Mouse (Mus musculus) granulocyte monocyte progenitor cell, adult 5-6 weeks (primary cell): ENCODE results near the gene Lrrc42. TPM values are rescaled to one million over a fixed set of nuclear protein-coding genes. Genes with fewer than 3 reads are reported as not detected.

Experiments used
- ATAC-seq: replicated peaks from 2 replicates; pipeline ENCODE4 v1.8.0; 2016; ENCODE audit warnings: mild to moderate bottlenecking, moderate TSS enrichment, inconsistent platforms; ENCODE audit not compliant: poor library complexity, severe bottlenecking
- total RNA-seq, 2 experiments: library from RNA; stranded (forward) in 1 of 2; stranded (reverse) in 1 of 2; fragments of 200-712, 200-1000 nt in 1 of 2; fragments of >200 nt in 1 of 2; fragmentation: Nextera tagmentation in 1 of 2; gene quantifications; 2 replicates each; pipeline ENCODE4 v1.2.3; 2014 to 2017

Gene Lrrc42
- 20.4 and 21.8 TPM in 2 replicates for total RNA-seq (2014; fragmentation: Nextera tagmentation)
- 2.5 and 4.7 TPM in 2 replicates for total RNA-seq (2017)

DNA sequence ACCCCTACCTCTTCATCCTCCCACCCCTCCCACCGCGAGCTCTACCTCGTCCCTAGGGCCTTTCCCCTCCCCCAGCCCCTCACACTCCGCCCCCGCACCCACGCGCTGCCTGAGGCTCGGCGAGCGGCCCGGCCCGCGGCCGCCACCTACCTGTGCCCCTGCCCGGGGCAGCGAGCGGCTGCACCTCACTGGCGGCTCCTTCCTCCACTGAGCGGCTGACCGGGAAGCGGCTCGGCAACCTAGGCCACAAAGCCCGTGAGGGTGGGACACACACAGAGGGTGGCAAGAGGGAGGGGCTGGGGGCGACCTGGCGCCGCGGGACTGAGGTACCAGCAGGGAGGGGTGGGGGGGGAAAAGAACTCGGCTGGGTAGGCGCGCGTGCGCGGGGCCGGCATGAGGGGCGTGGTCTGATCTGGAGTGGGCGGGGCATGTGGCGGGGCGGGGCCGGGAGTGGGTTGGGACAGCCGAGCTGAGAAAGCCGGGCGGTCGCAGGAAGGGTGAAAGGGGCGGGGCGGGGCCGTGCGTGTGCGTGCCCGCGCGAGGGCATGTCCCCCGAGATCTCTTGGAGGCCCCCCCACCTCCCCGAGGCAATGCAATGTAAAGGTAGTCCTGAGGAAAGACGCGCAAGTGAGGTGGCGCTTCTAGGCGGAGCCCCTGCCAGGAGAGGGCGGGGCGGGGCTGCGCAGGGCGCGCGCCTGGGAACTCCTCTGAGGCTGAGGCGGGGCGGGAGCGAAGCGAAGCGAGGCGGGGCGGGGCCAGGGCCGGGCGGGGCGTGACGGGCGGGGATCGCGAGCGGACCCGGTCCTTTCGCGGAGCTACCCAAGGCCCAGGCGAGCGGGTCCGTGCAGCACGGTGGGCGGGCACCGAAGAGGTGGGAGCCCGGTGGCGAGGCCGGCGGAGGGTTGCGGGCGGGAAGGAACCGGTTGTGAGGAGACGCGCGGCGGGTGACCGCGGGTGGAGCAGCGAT lies at the start of gene Lrrc42, which contains the start of gene Hspb11:
Lrrc42 (minus strand) TSS at position 408 of the 967 bp plus-strand sequence.
Hspb11 (plus strand) TSS at position 469 of the 967 bp plus-strand sequence.
- ATAC-seq: peak; percentile 91

DNA sequence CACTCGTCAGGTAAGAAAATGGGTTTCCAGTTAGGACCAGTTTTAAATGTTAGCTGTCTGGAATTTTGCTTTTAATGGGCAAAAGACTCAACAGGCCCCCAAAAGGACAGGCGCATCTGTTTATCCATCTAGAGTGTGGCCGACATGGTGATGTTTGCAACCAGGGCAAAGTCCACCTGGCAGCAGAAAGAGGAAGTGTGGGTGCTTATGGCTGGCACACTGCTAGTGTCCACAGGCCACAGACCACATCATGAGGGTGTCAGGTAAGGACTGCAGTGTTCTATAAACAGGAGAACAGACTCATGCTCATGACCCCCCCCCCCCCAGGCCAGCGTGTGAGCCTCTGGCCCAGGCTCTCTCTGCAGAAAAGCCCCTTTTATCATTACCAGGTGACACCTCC lies 49.5 kb upstream of the Lrrc42 start:
- ATAC-seq: peak; percentile 70

DNA sequence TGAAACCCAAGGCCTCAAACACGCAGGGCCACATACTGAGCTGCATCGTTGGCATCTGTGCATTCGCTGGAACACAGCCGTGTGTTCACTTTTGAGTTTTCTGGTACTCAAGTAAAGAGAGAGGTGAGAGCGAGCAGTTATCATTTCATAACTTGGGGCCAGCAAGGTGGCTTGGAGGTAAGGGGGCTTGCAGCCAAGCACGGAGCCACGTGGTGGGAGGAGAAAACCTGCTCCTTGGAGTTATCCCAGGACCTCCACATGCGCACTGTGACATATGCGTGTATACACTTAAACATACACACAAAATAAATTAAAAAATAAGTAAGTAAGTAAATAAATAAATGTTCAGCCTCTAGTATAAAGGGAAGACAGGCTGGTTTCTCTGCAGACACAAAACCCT lies 48.9 kb upstream of the Lrrc42 start:
- no peak for ATAC-seq

DNA sequence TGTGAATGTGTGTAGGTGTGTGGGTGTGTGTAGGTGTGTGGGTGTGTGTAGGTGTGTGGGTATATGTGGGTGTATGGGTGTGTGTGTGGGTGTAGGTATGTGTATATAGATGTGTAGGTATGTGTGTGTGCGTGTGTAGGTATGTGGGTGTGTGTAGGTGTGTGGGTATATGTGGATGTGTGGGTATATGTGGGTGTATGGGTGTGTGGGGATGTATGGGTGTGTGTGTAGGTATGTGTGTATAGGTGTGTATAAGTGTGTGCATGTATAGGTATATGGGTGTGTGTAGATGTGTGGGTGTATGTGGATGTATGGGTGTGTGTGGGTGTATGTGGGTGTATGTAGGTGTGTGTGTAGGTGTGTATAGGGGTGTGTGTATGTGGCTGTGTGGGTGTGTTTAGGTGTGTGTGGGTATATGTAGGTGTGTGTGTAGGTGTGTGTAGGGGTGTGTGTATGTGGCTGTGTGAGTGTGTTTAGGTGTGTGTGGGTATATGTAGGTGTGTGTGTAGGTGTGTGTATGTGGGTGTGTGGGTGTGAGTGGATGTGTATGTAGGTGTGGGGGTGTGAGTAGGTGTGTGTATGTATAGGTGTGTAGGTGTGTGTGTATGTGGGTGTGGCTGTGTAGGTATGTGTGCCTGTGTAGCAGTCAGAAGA lies 47.7 kb upstream of the Lrrc42 start:
- no peak for ATAC-seq

DNA sequence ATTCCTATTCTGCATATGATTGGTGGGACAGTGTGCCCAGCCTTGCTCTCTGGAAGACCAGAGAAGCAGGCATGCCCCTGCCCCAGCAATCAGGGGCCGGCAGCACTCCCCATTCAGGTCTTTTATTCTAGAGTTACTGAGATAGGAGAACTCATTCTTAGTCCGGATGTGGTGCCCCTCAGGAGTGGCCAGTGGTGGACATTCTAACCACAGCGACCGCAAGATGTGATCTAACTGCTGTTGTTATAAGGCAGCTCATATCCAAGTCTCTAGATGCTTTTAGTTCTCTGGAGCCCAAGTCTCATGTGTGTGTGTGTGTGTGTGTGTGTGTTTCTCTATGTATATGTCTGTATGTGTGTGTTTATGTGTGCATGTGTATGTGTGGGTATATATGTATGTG lies 47.0 kb upstream of the Lrrc42 start:
- peak; percentile 54 for ATAC-seq

DNA sequence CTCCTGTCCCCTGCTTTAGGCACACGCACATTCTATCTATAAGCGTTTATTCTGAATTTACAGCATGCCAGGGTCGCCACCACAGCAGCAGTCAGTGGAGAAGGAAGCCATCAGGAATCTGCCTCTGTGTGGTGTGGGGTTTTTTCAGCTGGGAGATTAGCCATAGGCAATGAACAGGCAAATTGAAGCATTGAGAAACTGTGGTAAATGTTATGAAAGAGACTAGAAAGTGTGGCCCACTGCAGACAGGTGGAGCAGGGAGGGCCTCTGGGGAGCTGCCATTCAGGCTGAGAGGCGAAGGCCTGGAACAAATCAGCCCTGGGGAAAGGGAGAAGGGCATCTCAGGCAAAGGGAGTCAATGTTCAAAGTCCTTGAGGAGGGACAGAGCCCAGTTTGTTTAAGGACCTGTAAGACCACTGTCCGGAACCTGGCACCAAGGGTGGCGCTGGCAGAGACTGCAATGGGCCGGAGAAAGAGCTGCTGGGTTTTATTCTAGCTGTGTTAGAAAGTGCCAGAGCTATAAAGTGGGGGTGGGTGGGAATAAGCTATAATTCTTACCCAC lies 46.5 kb upstream of the Lrrc42 start:
- peak; percentile 63 for ATAC-seq

DNA sequence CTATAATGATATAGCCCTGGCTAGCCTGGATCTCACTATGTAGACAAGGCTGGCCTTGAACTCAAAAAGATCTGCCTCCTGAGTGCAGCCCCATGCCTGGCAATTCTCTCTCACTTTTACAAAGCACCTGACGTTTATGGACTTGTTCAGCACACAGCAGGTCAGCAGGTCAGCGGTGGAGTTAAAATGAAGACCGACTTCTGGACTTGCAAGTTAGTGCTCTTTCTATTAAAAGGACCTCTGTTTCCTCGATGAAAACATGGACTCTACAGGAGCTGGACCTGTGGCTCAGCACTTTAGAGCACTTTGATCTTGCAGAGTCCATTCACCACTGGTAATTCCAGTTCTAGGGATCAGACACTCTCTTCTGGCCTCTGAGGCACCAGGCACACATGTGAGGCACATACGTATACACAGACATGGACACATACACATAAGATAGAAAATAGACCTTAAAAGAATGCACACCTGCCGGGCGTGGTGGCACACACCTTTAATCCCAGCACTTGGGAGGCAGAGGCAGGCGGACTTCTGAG lies 44.8 kb upstream of the Lrrc42 start:
- no peak for ATAC-seq

DNA sequence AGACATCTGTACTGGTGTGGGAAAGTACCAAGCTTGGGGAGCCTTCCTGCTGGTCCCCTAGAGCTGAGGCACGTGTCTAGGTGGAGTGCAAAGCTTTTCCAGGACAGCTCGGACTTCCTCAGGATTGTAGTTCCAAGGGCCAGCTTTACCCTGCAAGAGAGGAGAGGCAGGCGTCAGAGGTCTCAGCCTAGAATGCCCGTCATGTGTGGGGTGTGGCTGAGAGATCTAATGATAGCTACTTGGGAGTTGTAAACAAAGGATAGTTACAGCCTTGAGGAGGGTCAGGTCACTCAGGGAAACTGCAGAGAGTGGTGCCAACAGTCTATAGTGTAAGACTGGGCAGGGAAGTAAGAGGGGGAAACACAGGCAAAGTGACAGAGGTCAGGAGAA lies 38.9 kb upstream of the Lrrc42 start:
- ATAC-seq: no peak

DNA sequence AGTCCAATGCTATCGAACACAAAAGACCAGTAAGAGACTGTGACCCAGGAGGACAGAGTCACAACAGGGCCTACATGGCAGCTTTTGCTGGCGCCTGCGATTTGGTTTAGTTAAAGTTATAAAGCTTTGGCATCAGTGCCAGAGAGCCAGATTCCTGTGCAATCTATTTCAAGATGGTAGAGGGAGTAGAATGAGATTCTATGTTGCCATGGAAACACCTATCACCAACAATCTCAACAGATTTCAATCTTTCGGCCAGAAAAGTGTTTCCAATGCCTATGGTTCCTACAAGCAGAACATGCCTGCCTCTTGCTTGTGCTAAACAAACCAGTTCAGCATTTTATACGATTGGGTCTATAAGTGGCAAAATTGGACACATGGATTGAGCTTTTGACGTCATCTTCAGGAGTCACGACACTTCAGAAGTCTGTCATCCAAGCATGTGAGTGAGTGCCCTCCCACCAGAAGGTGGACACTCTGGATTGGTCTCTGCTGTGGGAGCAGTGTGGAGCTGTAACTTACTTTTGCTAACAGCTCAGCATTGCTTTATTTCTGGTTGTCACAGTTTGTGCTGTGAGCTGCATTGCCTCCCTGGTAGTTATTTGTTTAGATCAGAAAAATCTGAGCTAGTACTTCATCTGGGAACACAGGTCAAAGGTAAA lies 38.4 kb upstream of the Lrrc42 start:
- ATAC-seq: no peak

DNA sequence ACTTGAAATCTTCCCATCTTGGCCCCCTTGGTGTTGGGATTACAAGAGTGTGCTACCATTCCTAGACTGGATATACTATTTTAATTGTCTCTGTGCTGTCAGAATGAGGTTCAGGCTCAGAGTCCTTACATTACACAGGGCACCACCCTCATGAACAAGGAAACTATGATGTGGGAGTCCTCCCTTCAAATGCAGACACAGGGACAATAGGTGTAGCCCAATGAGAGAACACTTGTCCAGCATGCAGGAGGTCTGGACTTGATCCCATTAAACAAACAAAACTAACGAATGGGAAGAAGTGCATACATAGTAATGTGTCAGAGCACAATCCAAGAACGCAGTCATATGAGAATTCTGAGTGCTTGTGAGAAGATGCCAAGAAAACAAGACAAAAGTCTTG lies 34.2 kb upstream of the Lrrc42 start:
- no peak for ATAC-seq

DNA sequence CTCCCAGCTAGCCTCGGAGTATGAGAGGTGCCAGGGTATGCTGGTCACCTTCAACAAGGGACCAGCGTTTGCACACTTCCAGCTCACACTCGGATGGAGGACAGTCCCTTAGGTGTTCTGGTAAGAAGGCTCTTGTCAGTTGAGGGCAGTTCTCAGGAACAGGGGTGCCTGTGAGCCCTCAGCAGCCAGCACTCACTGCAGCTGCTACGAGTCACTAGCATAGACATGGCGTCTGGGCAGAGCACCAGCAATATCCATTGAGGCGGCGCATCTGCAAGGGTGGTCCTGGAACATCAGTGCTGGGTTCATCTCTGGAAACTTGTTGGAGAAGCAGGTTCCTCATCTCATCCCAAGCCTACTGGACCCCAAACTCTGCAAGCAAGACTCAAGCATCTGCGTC lies 33.1 kb upstream of the Lrrc42 start:
- ATAC-seq: no peak

DNA sequence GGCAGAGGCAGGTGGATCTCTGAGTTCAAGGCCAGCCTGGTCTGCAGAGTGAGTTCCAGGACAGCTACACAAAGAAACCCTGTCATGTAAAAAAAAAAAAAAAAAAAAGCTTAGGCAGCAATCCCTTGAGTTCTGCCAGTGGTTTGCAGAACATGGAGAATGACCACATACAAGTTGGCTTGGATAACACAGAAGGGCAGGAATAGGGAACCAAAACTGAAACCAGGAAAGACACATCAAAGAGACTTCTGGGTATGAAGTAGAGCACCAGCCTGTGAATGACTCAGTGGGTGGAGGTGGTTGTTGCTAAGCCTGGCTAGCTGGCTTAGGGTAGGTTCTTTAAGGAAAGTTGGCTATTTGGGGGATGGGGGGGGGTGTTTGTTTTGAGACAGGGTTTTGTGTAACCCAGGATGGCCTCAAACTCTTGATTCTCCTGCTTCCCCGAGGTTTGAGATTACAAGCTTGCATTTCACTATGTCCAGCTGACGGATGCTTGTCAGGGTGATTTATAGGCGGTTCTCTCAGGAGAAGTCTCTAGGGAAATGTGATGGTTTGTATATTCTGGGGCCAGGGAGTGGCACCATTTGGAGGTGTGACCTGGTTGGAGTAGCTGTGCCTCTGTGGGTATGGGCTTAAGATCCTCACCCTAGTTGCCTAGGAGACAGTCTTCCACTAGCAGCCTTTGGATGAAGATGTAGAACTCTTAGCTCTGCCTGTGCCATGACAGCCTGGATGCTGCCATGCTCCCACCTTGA lies 32.3 kb upstream of the Lrrc42 start:
- peak; percentile 100 for ATAC-seq

DNA sequence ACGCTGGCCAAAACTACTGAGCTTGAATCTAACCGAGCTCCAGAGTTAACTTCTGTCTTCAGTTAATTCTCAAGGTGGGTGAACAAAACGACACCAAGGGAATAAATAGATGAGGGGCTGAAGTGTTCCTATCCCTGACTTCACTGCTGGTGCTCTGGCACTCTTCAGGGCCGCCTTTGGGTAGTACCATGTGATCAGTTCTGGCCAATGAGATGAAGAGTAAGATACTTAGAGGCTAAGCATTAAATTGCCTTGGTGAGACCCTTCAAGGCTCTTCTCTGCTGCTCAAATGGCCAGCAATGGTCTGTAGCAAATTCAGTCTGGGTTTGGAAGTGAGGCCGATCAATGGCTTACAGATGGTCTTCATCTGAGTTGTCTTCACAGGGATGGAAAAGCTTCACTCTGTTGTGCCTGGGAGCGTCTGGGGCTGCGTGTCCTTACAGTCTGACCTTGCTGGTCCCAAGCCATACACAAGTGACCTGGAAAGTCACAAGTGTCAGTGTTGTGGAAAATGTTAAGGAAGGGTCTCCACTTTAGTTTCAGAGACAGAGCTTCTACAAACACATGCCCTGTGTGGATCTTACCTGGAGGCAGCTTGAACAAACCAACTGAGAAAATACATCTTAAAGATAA lies 27.6 kb upstream of the Lrrc42 start:
- no peak for ATAC-seq

DNA sequence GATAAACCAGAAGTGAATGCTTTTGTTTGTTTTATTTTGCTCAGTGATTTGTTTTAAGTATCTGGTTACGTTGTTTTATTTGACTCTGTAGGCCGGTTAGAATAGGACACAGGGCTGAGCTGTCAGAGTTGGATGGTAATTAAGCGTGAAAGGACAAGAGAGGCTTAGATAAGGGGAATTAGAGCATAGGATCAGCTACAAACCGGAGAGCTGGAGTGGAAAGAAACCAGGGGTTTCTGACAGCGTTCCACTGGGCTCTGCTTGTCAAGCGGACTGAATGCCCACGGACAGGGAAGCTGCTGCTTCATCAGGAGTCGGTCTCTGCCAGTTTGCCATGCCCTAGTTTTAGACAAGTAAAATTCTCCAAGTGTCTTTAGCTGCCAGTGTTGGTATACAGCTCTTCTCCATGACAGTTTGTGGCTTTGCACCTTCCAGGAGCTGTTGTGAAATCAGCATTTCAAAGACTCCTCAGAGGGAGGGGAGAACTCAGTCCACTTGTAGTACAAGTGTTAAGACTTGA lies 24.9 kb upstream of the Lrrc42 start:
- ATAC-seq: peak; percentile 82

DNA sequence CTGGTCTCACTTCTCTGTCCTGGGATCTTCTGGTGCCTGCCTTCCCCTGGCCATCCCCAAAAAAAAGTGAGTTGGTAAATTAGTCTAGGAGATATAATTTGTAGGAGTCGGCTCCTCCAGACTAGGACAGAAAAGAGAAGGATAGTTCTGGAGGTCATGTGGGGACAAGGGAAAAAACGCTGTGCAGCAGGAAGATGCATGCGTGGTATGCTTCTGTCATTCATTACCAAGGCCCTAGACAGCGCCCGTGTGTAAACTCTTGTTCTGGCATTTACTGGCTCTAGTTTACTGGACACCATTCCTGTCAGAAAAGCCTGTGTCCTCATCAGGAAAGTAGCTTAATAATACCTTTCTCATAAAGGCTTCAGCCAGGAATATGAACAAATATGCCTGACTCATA lies 21.2 kb upstream of the Lrrc42 start:
- no peak for ATAC-seq

DNA sequence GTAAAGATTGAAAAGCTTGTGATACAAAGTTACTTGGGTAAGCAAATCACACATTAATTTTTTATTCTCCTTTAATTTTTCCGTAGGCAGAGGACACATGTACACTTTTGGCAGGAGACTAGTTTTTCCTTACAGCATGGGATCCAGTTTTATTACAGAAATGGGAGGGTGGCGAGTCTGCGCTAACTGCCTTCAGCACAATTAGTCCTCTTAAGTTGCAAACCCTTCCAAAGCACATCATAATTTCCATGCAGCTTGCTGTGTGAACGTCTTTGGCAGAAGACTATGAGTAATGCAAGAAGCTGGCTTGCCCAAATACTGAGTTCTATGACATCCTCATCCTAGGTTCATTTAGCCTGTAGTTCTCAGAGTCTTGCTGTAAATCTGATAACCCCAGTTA lies 20.4 kb upstream of the Lrrc42 start:
- no peak for ATAC-seq

DNA sequence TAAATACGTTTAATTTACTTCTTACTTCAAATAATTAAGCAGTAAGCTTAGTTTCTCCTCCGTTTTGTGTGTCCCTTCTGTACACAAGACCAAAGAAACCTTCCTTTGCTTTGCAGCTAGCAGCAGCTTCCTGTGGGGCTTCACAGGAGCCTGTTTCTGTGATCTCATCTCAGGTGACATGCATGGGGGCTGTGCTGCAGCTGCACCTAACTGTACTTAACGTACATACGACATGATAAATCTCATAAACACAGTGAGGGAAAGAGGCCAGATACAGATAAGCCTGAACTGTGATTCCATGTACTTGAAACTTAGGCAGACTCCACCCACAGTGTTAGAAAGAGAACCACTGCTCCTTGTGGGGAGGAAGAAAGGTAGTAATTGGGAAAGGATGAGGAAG lies 6.7 kb upstream of the Lrrc42 start:
- ATAC-seq: no peak

DNA sequence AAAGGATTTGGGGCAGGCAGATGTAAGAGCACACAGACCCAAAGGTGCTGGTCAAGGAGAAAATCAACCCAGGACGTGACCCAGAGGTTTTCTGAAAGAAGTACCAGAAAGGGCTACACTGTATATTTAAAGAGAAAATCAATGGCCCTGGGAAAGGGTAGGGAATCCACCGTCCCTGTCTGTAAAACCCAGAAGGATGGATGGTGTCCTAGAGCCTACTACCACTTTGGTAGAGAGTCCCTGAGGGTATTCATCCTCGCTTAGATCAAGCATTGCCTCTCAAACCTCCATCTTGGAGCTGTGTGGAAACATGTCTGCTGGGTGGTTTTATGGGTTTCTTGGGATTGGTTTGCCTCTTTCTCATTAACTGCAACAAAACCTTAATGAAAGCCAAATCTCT lies 1.1 kb upstream of the Lrrc42 start:
- no peak for ATAC-seq

DNA sequence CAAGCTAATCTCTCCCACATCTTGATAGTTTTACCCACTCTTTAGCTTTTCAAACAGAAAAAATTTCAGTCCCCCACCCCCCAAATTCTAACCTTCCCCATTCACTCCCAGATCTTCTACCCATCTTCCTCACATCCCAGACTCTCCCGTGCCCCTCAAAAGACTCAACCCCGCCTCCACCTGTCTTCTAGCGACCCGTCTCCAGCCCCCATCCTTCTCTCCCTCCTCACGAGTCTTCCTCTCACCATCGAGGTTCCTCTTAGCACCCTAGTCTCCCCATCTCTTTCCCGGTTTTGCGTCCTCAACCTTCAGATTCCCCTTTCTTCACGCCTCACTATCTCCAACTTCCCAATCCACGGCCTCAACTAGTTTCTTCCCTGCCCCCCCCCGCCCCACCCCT lies 810 bp downstream of the Lrrc42 start:
- no peak for ATAC-seq
